Mouse (Mus musculus): ENCODE results near the gene Wdr91.

DNA sequence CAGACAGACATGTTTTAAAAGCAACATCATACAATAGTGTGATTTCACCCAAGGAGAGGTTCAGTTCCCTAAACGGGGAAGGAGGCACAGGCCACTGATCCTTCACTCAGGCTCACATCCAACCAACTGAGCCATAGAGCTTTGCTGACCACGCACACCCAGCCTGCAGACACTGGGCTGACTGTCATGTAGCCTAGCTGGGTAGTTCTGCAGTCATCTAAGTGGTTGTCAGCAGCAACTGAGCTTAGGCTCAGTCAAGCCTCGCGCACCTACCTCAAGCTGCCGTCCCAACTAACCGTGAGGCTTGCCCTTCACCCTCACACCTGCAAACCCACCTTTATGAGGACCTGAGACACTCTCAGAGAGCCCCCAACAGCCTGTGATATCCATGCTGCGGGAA lies 38.7 kb downstream of the Wdr91 start:
- no peak for TF ChIP-seq CTCF (IDR thresholded peaks at IDR 0.05; ENCODE audit: insufficient read depth, low read length)
- TF ChIP-seq POLR2A (IDR thresholded peaks at IDR 0.05; ENCODE audit: borderline replicate concordance, extremely low read depth, low read depth, low read length), result peak; percentile 35; the same call in 1 of the 2 replicates

All from lung, adult 2 months (tissue).